ENCODE assay signal across 26 mouse cellular contexts in genomic region chr13:15907806-15908205, GRCm38 (mm10).
DNase-seq lines count a peak whose midpoint lies in the region; ATAC-seq lines count a peak whose summit lies in the region.
"Had no signal": no experiment of that assay in that cellular context is flagged by ENCODE, and none has a peak within 500 bp of the region (broad histone marks: within the 10 kb centered on the region; RNA-seq: fewer than 3 reads in every experiment).

No protein-coding gene starts in this region.

- no peaks in the 10 kb centered on the region for H3K9me3 ChIP-seq in intestine, embryonic 16.5 days (ENCODE audit: control insufficient read depth, low read length)
- H3K9me3 ChIP-seq: embryonic facial prominence, embryonic 10.5 days; embryonic facial prominence, embryonic 12.5 days; forebrain, embryonic 10.5 days; forebrain, embryonic 12.5 days; G1E had no signal

- no peak overlapping the region for H3K4me3 ChIP-seq in intestine, embryonic 16.5 days (ENCODE audit: low read length)
- H3K4me3 ChIP-seq: embryonic facial prominence, embryonic 10.5 days; embryonic facial prominence, embryonic 12.5 days; forebrain, embryonic 10.5 days; forebrain, embryonic 12.5 days had no signal

- no peak overlapping the region for H3K4me2 ChIP-seq in intestine, embryonic 16.5 days (ENCODE audit: low read depth, low read length)
- H3K4me2 ChIP-seq: embryonic facial prominence, embryonic 12.5 days; forebrain, embryonic 12.5 days had no signal

- intact Hi-C loops in heart, postnatal 14 days (cut with DNase I) = no loop called here

- H3K9ac ChIP-seq in intestine, embryonic 16.5 days (ENCODE audit: low read depth, low read length) = no peak overlapping the region
- H3K9ac ChIP-seq: embryonic facial prominence, embryonic 12.5 days; forebrain, embryonic 12.5 days had no signal

- WGBS in intestine, embryonic 16.5 days = 65% methylated on average over 1 of the region's 1 CpGs

- no peak overlapping the region for H3K27ac ChIP-seq in intestine, embryonic 16.5 days (ENCODE audit: low read length)
- H3K27ac ChIP-seq: embryonic facial prominence, embryonic 10.5 days; embryonic facial prominence, embryonic 12.5 days; forebrain, embryonic 10.5 days; forebrain, embryonic 12.5 days had no signal

- H3K36me3 ChIP-seq in intestine, embryonic 16.5 days (ENCODE audit: control insufficient read depth, insufficient read depth, low read length) = no peaks in the 10 kb centered on the region
- H3K36me3 ChIP-seq: embryonic facial prominence, embryonic 10.5 days; embryonic facial prominence, embryonic 12.5 days; forebrain, embryonic 10.5 days; forebrain, embryonic 12.5 days; G1E had no signal

- H3K27me3 ChIP-seq in intestine, embryonic 16.5 days (replicated peaks; ENCODE audit: control insufficient read depth, insufficient read depth, low read length) = no peaks in the 10 kb centered on the region
- H3K27me3 ChIP-seq: CH12.LX; embryonic facial prominence, embryonic 12.5 days; forebrain, embryonic 12.5 days had no signal

- ATAC-seq in megakaryocyte progenitor cell, adult 5-6 weeks (replicated peaks; ENCODE audit: poor library complexity) = peak; percentile 34; the same call in 1 of the 2 replicates
- no peak for ATAC-seq in intestine, embryonic 16.5 days
- ATAC-seq: CD4-positive, CD25-positive, alpha-beta regulatory T cell, adult 4 months; forebrain, embryonic 14.5 days; forebrain, embryonic 16.5 days had no signal

- DNase-seq in 3134 (ENCODE audit: extremely low read depth, insufficient read length, low spot score) = peak; percentile 15
- DNase-seq in 3T3-L1 (ENCODE audit: low read depth, low spot score) = peak; percentile 48
- peak; percentile 16 for DNase-seq in Muller cell, postnatal 12 days (ENCODE audit: inconsistent ontology term)
- DNase-seq in spleen, postnatal 36 days (ENCODE audit: low spot score in 2 of 2) = no peak
- no peak for DNase-seq in left cerebral cortex, adult 9 months (ENCODE audit: low spot score in 2 of 2)
- DNase-seq in heart, postnatal 14 days = no peak
- DNase-seq: adrenal gland, adult 2 months; adrenal gland, postnatal 10 days; adrenal gland, postnatal 25 days; B cell, adult 2 months; cerebellum, adult 11 months; cerebellum, adult 18-20 months; cerebellum, adult 8-10 months; cerebellum, adult 9-11 months; cerebellum, postnatal 14 days had no signal

- H3K4me1 ChIP-seq in intestine, embryonic 16.5 days (ENCODE audit: control insufficient read depth, insufficient read depth, low read length) = no peaks in the 10 kb centered on the region
- H3K4me1 ChIP-seq: embryonic facial prominence, embryonic 10.5 days; embryonic facial prominence, embryonic 12.5 days; forebrain, embryonic 10.5 days; forebrain, embryonic 12.5 days had no signal

Comparison
In these comparisons a context has a peak if more than half of its experiments do, and no peak if none do; other contexts are left out.
1. DNase-seq: peak in 3134 (single experiment), 3T3-L1 (single experiment) and Muller cell, postnatal 12 days (single experiment); none in spleen, postnatal 36 days (0 of 2), left cerebral cortex, adult 9 months (0 of 2) and heart, postnatal 14 days (0 of 2).